Mouse (Mus musculus) cerebellum, adult 18-20 months (tissue): ENCODE measurements at regions not wholly inside any gene's neighbourhood (a gene's known extent, or its start where the extent isn't known, plus 50 kb on each side); places are given as distances from the start of the nearest gene placed in this dataset.
A peak's percentile ranks its signal among the peaks of the same experiment; 100 is the strongest.

Experiments used
- DNase-seq, 2 experiments: peaks; one replicate each; pipeline ENCODE4 v3.0.0; 2021

GRCm38 (mm10) chr8:86353816-86354215 is 226.7 kb downstream of the Abcc12 start:
- DNase-seq = peak; percentile 22 to 32

- no peak for DNase-seq
Observed at GRCm38 (mm10) chr8:86351545-86352190, 228.8 kb downstream of the Abcc12 start.

GRCm38 (mm10) chr8:86350128-86350527 is 230.4 kb downstream of the Abcc12 start:
- no peak for DNase-seq

GRCm38 (mm10) chr8:86342016-86342684 is 238.3 kb downstream of the Abcc12 start:
- no peak for DNase-seq

GRCm38 (mm10) chr8:86338574-86339264 is 241.8 kb downstream of the Abcc12 start:
- no peak for DNase-seq

GRCm38 (mm10) chr8:86331383-86331782 is 249.1 kb downstream of the Abcc12 start:
- DNase-seq = no peak

GRCm38 (mm10) chr8:86328626-86329025 is 251.9 kb downstream of the Abcc12 start:
- DNase-seq = peak; percentile 61 to 64

- no peak for DNase-seq
Observed at GRCm38 (mm10) chr8:86327982-86328381, 252.5 kb downstream of the Abcc12 start.

GRCm38 (mm10) chr8:86325040-86325439 is 255.4 kb downstream of the Abcc12 start:
- peak; percentile 48 to 55 for DNase-seq

- DNase-seq = no peak
Observed at GRCm38 (mm10) chr8:86324542-86324941, 255.9 kb downstream of the Abcc12 start.

GRCm38 (mm10) chr8:86323823-86324222 is 256.7 kb downstream of the Abcc12 start:
- no peak for DNase-seq

- no peak for DNase-seq
Observed at GRCm38 (mm10) chr8:86322494-86322893, 258.0 kb downstream of the Abcc12 start.

- peak in 1 of 2 experiments; percentile 46 for DNase-seq
Observed at GRCm38 (mm10) chr8:86320938-86321337, 259.5 kb downstream of the Abcc12 start.

GRCm38 (mm10) chr8:86318531-86318930 is 262.0 kb downstream of the Abcc12 start:
- no peak for DNase-seq

- DNase-seq = peak; percentile 44 to 49
Observed at GRCm38 (mm10) chr8:86316236-86316635, 264.2 kb downstream of the Abcc12 start.

- no peak for DNase-seq
Observed at GRCm38 (mm10) chr8:86309460-86309859, 271.0 kb downstream of the Abcc12 start.

GRCm38 (mm10) chr8:86307339-86307738 is 273.1 kb downstream of the Abcc12 start:
- peak; percentile 28 for DNase-seq

- no peak for DNase-seq
Observed at GRCm38 (mm10) chr8:86301885-86302509, 278.5 kb downstream of the Abcc12 start.

GRCm38 (mm10) chr8:86288713-86289384 is 291.6 kb downstream of the Abcc12 start:
- DNase-seq = no peak

- DNase-seq = peak; percentile 31 to 48
Observed at GRCm38 (mm10) chr8:86282922-86283321, 297.6 kb downstream of the Abcc12 start.

GRCm38 (mm10) chr8:86280093-86280721 is 300.3 kb downstream of the Abcc12 start:
- peak; percentile 34 to 45 for DNase-seq

- no peak for DNase-seq
Observed at GRCm38 (mm10) chr8:86275699-86276098, 304.8 kb downstream of the Abcc12 start.
